Mouse (Mus musculus): ENCODE results near the gene Wnt3a.
"Not testable (repeated sequence)": the region's sequence is repeated elsewhere in the genome, so short reads cannot be mapped to it uniquely, and the experiment has no call there.

Wnt3a gene

DNA sequence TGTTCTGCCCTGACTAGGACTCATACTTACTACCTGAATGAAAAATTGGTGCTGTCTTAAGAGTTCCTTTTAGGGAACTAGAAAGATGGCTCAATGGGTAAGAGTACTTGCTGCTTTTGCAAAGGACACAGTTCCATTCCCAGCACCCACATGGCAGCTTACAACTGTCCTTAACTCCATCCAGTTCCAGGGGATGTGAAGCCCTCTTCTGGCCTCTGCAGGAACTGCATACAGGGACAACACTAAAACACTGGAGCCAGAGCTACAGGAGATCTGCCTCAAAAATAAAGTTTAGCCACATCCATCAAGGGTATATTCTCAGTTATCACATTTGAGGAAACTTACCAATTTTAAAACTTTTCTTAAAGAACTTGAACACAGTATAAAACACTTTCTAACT is 71.5 kb downstream of the Wnt3a start:
- in situ Hi-C loops (cut with MboI), result no loop called here

DNA sequence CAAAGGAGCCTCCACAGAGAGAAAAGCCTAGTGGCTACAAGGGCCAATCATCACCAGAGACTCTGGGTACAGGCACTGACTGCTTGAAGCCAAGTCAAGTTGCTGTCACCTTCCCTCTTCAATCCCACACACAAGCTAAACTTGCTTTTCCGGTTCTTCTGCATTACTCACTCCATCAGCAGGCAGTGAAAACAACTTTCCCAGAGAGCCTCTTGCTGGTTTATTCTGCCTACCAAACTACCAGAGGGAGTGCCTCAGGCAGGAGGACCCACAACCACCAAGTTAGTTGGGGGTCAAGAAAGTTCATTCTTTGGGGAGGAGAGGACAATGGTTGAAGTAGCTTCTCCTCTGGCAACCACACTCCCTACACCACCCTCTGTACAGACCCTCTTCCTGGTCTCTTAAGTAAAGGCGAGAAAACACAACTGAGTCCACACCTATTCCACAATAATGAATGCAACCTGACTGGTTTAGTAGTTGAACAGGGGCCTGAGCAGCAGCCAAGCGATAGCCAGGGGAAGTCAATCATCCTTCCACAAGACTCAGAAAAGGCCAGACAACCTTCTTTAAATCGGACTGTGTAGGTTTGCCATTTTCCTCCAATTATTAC is 72.1 kb downstream of the Wnt3a start:
- in situ Hi-C loops (cut with MboI), result no loop called here

DNA sequence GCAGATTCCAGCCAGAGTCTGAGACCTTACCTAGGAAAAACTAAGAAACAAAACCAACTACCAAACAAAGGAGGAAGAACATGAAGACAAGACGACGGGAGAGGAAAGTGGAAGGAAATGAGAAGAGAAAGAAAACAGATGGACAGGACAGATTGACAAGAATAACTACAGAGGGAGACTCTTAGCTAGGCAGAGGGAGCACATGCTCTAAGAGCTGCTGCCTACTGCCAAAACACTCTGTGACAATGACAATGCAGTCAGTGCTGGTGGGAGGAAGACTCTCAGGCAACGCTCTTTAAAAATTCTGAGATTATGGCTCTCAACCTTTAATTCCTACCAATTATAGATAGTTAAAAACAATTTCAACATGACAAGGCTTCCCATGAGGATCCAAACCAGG is 73.6 kb downstream of the Wnt3a start:
- in situ Hi-C loops (cut with MboI), result no loop called here

DNA sequence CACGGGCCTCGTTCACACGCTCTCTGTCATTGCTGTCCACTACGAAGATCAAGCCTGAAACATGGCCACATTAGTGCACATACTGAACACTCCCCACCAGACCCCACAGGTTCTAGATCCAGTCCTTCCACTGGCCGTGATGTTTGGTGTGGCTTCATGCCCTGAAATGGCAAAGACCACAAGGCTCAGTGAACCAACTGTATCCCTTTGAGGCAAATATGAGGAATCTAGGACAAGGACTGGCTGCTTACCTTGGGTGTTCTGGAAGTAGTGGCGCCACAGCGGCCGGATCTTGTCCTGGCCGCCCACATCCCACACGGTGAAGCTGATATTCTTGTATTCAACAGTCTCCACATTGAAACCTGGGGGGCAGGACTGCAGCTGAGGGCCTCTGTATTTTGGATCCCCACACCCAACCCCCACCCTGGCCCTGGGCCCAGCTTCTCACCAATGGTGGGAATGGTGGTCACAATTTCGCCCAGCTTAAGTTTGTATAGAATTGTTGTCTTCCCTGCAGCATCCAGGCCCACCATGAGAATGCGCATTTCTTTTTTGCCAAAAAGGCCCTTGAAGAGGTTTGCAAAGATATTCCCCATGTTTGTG is 77.6 kb downstream of the Wnt3a start:
- in situ Hi-C loops (cut with MboI), result no loop called here

DNA sequence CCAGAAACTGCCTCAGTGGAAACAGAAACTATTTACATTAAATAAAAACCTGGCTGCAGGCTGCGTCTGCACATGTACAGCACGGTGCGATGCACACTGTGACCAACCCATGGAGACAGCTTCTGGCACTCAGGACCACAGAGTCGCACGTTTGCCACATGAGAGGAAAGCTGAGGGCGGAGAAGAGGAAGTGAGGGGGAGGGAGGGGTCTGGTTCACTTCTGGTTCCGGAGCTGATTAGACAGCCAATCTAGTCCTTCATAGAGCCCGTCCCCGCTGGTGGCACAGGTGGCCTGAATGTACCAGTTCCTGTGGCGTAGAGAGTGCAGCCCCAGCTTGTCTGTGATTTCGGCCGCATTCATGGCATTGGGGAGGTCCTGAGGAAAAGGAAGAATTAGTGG is 78.2 kb downstream of the Wnt3a start:
- in situ Hi-C loops (cut with MboI), result not testable (repeated sequence)

DNA sequence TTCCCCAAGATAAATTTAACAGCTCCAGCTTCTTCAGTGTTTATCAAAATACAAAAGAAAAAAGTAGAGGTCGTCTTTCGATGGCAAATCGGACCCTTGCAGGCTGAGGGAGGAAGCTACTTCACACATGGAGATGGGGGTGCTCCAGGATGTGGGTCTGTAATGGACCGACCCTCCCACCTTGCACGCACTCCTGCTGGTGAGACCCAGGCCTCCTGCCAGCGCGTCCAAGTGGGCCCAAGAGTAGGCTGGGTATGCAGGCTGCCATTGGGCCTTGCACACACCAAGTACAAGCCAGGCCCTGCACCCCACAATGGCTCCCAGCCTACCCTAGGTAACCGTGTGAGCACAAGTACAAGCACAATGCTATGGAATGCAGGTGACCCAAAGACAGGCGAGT is 79.0 kb downstream of the Wnt3a start:
- in situ Hi-C loops (cut with MboI), result not testable (repeated sequence)

DNA sequence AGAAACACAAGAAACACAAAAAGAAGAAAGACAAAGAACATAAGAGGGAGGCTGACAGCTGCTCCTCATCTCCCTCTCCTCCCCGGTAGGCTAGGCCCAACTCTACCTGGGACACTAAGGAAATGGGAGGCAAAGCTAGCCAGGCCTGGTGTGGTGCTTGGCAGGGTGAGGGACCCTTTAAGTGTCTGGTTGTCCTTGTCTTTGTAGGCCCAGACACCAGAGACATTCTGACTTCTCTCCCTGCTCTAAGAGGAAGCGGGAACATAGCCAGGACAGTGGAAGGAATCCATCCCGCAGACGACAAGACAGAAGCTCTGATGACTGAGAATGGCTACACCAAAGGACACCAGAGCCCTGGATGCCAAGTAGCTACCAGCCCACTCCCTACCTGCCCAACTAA is 80.5 kb downstream of the Wnt3a start:
- in situ Hi-C loops (cut with MboI), result no loop called here

DNA sequence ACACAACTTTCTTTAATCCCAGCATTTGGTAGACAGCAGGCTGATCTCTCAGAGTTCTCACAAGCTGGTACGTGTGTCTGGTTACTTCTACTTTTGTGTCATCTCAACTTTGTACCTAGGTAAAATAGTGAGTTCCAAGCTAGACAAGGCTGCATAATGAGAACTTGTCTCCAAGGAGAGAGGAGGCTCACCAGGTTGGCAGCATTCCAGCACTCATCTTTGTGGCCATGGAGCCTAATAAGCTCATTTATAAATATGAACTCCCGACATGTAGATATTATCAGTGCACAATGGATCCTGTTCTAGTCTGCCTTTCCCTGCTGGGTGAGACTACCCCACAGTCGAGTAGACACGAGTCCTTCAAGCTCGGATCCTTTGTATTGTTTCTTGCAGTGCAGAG is 81.0 kb downstream of the Wnt3a start:
- in situ Hi-C loops (cut with MboI), result no loop called here

DNA sequence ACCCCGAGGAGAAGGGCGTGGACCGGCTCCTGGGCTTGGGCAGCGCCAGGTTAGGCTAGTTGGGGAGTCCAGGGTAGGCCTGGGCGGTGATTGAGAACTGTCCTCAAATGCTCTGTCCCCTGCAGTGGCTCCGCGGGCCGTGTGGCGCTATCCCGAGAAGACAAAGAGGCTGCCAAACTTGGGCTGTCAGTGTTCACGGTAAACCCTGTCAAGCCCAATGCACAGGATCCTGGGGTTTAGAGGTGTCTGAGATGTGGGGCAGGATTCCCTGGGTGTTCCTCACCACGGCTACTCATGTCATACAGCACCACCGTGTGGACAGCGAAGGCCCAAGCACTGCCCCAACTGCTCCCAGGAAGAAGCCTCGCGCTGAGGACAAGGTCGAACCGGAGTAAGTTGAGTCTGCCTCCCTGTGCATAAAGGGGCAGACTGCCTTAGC is 81.5 kb downstream of the Wnt3a start:
- in situ Hi-C loops (cut with MboI), result no loop called here

DNA sequence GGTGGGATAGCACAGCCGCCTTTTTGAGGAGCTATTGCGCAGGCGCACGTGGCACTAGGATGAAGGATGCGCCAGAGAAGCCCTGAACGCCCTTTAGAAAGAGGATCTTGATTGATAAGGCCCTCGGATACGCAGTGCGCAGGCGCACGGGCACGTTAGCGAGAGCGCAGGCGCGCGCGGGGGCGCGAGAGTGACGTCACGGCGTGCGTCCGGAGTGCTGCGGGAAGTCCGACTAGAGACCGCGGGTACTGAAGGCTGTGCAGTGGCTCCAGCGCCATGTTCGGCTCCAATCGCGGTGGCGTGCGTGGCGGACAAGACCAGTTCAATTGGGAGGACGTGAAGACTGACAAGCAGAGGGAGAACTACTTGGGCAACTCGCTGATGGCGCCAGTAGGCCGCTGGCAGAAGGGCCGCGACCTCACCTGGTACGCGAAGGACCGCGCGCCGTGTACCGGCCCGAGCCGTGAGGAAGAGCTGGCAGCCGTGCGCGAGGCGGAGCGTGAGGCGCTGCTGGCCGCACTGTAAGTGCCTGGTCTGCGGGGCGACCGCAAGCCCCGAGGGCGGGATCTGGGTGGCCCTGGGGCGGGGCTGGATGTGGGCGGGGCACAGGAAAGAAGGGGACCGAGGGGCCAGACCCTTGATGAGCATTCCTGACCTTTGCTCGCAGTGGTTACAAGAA is 82.3 kb downstream of the Wnt3a start, which contains the start of gene 2310033P09Rik:
Gene 2310033P09Rik, plus strand, starts transcription at position 169 of the 679 bp plus-strand sequence.
- in situ Hi-C loops (cut with MboI), result no loop called here

DNA sequence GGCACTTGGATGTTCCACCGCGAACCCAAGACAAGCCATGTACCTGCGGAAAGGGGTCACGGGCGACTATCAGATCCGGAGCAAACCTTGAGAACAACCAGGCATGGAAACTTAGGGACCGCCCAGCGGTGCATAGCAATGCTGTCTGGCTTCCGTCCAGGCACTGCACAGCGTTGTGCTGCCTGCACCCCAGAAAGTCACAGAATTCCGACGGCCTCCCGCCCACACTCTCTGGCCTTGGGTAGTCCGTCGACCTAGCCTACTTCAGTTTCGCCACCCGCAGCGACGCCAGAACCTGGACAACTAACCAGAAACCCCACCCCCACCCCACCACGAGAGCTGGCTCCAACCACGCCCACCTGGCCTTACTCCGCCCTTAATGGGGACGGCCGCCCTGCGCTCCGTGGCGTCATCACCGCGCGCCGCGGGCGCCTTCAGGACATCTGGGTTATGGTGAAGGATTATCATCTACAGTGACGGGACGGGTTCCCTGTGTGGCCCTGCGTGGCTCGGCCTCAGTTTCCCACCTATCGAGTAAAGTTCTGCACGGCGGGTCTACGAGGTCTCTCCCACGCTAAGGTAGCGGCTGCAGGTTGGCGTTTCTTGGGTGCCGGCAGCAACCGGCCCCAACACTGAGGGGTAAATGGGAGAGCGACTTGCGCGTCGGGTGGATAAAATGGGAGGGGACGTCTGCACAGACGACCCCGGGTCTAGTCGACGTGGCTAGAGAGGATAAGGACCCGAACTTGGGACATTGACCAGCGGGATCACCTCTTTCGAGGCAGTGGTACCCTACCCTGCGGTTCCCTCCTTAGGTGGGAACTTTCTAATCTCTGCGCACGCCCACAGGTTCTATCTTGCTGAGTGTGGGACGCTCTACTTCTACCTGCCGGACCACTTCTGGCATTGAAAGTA is 88.2 kb downstream of the Wnt3a start, which contains the start of gene Mrpl55:
Gene Mrpl55, plus strand, starts transcription at position 406 of the 915 bp plus-strand sequence.
- in situ Hi-C loops (cut with MboI), result no loop called here

DNA sequence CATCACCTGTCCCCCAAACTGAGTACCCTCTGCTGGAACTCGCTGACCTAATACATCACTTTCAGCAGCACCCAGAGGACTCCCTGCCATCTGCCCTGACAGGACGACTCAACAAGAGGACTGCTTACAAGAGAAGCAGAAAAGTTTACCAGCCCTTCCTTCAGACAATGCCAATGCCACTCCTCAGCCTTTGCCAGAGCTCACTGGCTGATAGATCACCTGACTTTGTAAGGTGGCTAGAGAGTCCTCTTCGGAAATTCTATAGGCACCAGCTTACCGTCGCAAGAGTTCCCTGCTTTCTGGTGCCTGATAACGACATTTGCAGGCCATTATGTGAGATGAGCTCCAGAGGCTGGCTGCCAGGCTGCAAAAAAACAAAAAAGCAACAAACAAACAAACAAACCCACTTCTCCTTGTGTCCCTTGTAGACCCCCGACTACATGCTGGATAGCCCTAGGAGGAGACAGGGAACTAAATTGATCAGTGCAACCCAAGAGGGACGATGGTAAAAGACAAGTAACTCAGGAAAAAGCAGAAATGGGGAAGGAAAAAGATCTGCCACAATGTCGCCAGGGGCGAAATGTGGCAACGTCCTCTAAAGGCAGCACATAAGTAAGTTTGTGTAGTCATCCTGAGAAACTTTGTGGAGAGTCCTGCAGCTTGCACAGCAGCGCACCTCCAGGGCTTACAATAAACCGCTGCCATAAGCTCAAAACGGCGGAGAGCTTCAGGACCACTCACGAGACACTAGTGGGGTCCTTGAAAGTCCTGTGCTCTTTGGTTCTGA is 89.1 kb downstream of the Wnt3a start:
- in situ Hi-C loops (cut with MboI), result no loop called here
